Mouse (Mus musculus) spleen, postnatal 0 days (tissue): ENCODE results near the gene Pef1. TPM values are rescaled to one million over a fixed set of nuclear protein-coding genes. Genes with fewer than 3 reads are reported as not detected.

Experiments
- polyA plus RNA-seq: library from polyadenylated mRNA; unstranded; fragments of >200 nt; fragmentation: Nextera tagmentation; extraction: Ambion mirVana; gene quantifications from 2 replicates; pipeline ENCODE4 v1.2.1, GENCODE M21; 2015

The Pef1 gene
- polyA plus RNA-seq: 43.6 and 47.6 TPM in 2 replicates

DNA sequence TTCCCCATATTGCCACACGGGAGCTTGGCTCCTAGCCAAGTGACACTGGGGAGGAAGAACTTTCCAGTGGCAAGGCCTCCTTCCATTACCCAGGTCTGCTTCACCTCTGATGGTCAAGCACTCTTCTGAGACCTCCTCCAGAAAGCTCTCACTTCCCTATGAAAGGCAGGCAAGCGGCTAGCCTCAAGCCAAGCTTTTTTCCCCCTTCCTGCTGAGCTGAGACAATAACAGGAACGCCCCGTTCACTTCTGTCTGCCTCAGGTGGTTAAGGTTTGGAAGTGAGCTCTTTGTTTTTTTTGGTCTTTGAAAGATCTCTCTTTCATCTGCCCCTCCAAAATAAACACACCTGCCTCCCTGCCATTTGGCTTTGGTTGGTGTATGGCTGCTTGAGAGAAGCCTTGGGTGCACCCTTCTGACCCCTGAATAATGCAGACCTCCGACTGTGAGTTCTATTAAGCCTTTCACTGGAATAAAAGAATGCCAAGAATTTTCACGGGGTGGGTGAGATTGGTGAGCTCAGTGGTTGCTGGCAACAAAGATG lies at the start of gene Pef1:
Pef1 (plus strand) TSS at position 448 of the 541 bp plus-strand sequence.

DNA sequence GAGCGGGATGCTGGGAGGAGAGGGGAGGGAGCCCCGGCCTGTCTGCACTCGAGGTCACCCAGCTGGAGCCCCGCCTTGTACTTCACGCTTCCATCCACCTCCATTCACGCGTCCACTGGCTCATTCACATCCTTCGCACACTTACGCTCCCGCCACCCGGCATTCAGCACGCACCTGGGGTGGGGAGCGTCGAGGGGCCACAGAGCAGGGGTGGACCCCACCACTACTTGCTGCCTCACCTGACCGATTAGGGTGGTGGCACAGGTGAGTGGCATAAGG lies 36.8 kb downstream of the Pef1 start, which contains the start of gene Hcrtr1:
Hcrtr1 (minus strand) TSS at position 146 of the 279 bp plus-strand sequence.

DNA sequence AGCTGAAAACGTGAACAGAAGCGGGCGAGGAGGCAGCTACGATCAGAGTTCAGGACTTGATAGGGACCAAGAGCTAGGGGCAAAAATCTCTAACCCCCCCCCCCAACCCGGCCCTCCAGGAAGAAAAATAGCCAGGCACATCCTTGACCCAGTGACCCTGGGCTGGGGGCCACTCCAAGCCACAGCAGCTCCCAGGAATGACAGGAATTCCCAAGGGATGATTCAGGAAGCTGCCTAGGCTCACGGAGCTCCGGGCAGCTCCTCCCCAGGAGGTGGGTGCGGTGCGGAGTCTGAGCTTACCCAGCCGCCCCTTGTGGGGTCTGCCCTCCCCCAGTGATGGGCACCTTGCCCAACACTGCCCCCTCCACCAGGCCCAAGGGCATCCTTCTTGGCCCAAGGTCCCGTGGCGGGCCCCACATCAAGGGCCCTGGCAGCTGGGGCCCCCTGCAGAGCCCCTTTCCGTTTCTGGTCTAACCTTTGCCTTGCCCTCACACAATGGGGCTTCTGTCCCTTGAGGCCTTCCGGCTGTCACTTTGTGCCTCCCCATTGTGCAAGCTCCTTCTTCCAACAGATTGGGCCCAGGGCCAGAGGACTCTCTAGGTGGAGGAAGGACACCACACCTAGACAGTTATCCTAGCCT lies 72.8 kb downstream of the Pef1 start, which contains the start of gene Tinagl1:
Tinagl1 (minus strand) TSS at position 51 of the 640 bp plus-strand sequence.

Other genes with a start within 250 kb of the Pef1 start
- 0.05 and 0.07 TPM in 2 replicates for gene Spocd1, start 173.3 kb upstream of the Pef1 start, polyA plus RNA-seq
- 0.69 and 0.83 TPM in 2 replicates for gene Adgrb2, start 117.7 kb upstream of the Pef1 start, polyA plus RNA-seq
- 15.1 and 23.3 TPM in 2 replicates for gene Col16a1, start 54.7 kb upstream of the Pef1 start, polyA plus RNA-seq
- 0.18 and 0.28 TPM in 2 replicates for gene Hcrtr1, start 36.8 kb downstream of the Pef1 start, polyA plus RNA-seq
- gene Tinagl1, start 72.6 kb downstream of the Pef1 start, polyA plus RNA-seq: 50.1 and 66.3 TPM in 2 replicates
- gene Gm853, start 119.8 kb downstream of the Pef1 start, polyA plus RNA-seq: not detected in 2 replicates
- gene Serinc2, start 176.6 kb downstream of the Pef1 start, polyA plus RNA-seq: 2.2 and 2.9 TPM in 2 replicates
- 1.6 and 1.7 TPM in 2 replicates for gene Fabp3, start 206.0 kb downstream of the Pef1 start, polyA plus RNA-seq
- not detected in 2 replicates for gene Gm10570, start 206.1 kb downstream of the Pef1 start, polyA plus RNA-seq